ENCODE assay signal across 22 mouse cellular contexts in the genomic region with DNA sequence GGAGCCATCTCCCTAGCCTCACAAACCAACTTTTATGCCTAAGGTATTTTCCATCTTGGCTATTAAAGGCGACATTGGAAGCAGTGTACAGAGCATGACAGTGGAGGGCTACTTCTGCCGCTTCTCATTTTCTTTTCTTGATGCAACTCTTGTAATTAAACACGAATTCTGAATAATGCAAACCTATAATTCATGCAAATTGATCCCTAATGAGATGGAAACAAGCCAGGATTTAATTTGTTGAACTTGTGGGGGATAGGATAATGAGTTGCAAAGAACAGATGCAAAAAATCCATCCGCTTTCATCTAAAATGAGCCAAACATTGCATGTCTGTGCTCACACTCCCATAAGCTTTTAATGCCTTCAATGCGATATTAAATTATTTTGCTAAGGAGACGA.
DNase-seq lines count a peak whose midpoint lies in the region; ATAC-seq and TF ChIP-seq lines count a peak whose summit lies in the region.
"Had no signal": no experiment of that assay in that cellular context is flagged by ENCODE, and none has a peak within 500 bp of the region (broad histone marks: within the 10 kb centered on the region; RNA-seq: fewer than 3 reads in every experiment).

No protein-coding gene starts in this region.

- no peak overlapping the region for H3K9ac ChIP-seq in forebrain, embryonic 11.5 days (ENCODE audit: low read length)
- H3K9ac ChIP-seq in hindbrain, embryonic 16.5 days (ENCODE audit: low read depth, low read length): no peak overlapping the region
- H3K9ac ChIP-seq in lung, postnatal 0 days (replicated peaks; ENCODE audit: low read depth): no peak overlapping the region
- H3K9ac ChIP-seq: heart, embryonic 15.5 days; kidney, embryonic 15.5 days; limb, embryonic 12.5 days; liver, embryonic 14.5 days; lung, embryonic 15.5 days had no signal

- no peak for TF ChIP-seq CTCF in lung, postnatal 0 days (IDR thresholded peaks at IDR 0.05)

- H3K36me3 ChIP-seq in forebrain, embryonic 11.5 days (ENCODE audit: control insufficient read depth, insufficient read depth, low read length): no peaks in the 10 kb centered on the region
- H3K36me3 ChIP-seq in forebrain, embryonic 10.5 days (replicated peaks): no peaks in the 10 kb centered on the region
- no peaks in the 10 kb centered on the region for H3K36me3 ChIP-seq in hindbrain, embryonic 16.5 days (ENCODE audit: control insufficient read depth, insufficient read depth, low read length)
- no peaks in the 10 kb centered on the region for H3K36me3 ChIP-seq in lung, postnatal 0 days (ENCODE audit: insufficient read depth, low read length)
- H3K36me3 ChIP-seq: heart, embryonic 15.5 days; kidney, embryonic 15.5 days; limb, embryonic 12.5 days; lung, embryonic 15.5 days had no signal

- no peak overlapping the region for H3K4me3 ChIP-seq in forebrain, embryonic 11.5 days (ENCODE audit: low read depth, low read length)
- no peak overlapping the region for H3K4me3 ChIP-seq in forebrain, embryonic 10.5 days
- H3K4me3 ChIP-seq in hindbrain, embryonic 16.5 days (ENCODE audit: low read length): no peak overlapping the region
- no peak overlapping the region for H3K4me3 ChIP-seq in lung, postnatal 0 days (ENCODE audit: low read depth, low read length)
- H3K4me3 ChIP-seq: heart, embryonic 15.5 days; kidney, embryonic 15.5 days; limb, embryonic 12.5 days; lung, embryonic 15.5 days had no signal

- H3K4me2 ChIP-seq in forebrain, embryonic 11.5 days (ENCODE audit: low read depth, low read length, severe bottlenecking): no peak overlapping the region
- H3K4me2 ChIP-seq in hindbrain, embryonic 16.5 days (ENCODE audit: low read length): no peak overlapping the region
- H3K4me2 ChIP-seq in lung, postnatal 0 days (replicated peaks; ENCODE audit: low read depth, low read length): no peak overlapping the region
- H3K4me2 ChIP-seq: heart, embryonic 15.5 days; kidney, embryonic 15.5 days; limb, embryonic 12.5 days; lung, embryonic 15.5 days had no signal

- no peaks in the 10 kb centered on the region; the same call in 1 of the 2 replicates for H3K4me1 ChIP-seq in forebrain, embryonic 11.5 days (replicated peaks; ENCODE audit: control insufficient read depth, insufficient read depth, low read length)
- H3K4me1 ChIP-seq in forebrain, embryonic 10.5 days: peaks cover 8% of the 10 kb centered on the region
- H3K4me1 ChIP-seq in hindbrain, embryonic 16.5 days (ENCODE audit: control insufficient read depth, insufficient read depth, low read depth, low read length): no peaks in the 10 kb centered on the region
- no peaks in the 10 kb centered on the region for H3K4me1 ChIP-seq in lung, postnatal 0 days (ENCODE audit: insufficient read depth, low read depth, low read length)
- H3K4me1 ChIP-seq: heart, embryonic 15.5 days; kidney, embryonic 15.5 days; limb, embryonic 12.5 days; lung, embryonic 15.5 days had no signal

- WGBS in forebrain, embryonic 11.5 days: 75% methylated on average over 6 of the region's 6 CpGs
- 91% methylated on average over 6 of the region's 6 CpGs for WGBS in forebrain, embryonic 10.5 days
- WGBS in hindbrain, embryonic 16.5 days: 50% methylated on average over 6 of the region's 6 CpGs
- 75% methylated on average over 6 of the region's 6 CpGs for WGBS in lung, postnatal 0 days

- DNase-seq in forebrain, embryonic 11.5 days (ENCODE audit: low spot score): no peak
- DNase-seq in forebrain, embryonic 10.5 days (ENCODE audit: extremely low spot score, low spot score): no peak
- DNase-seq in retina, adult 2 months (ENCODE audit: low read depth, low spot score): peak; percentile 8
- DNase-seq in retina, embryonic 14.5 days (ENCODE audit: low spot score): no peak
- peak; percentile 95 for DNase-seq in retina, postnatal 1 day
- DNase-seq in heart, adult 18-20 months: no peak
- no peak for DNase-seq in lung, postnatal 0 days (ENCODE audit: low spot score)
- DNase-seq: adrenal gland, adult 8-10 months; cerebellum, adult 8-10 months; gastrocnemius, postnatal 10 days; heart, adult 11 months; heart, postnatal 4 days; right cerebral cortex, adult 18-20 months had no signal

- no peaks in the 10 kb centered on the region for H3K9me3 ChIP-seq in forebrain, embryonic 11.5 days (ENCODE audit: control insufficient read depth, low read length)
- H3K9me3 ChIP-seq in forebrain, embryonic 10.5 days: no peaks in the 10 kb centered on the region
- H3K9me3 ChIP-seq in hindbrain, embryonic 16.5 days (ENCODE audit: control insufficient read depth, low read length): no peaks in the 10 kb centered on the region
- no peaks in the 10 kb centered on the region for H3K9me3 ChIP-seq in lung, postnatal 0 days (ENCODE audit: low read length)
- H3K9me3 ChIP-seq: heart, embryonic 15.5 days; kidney, embryonic 15.5 days; limb, embryonic 12.5 days; lung, embryonic 15.5 days had no signal

- no peak for TF ChIP-seq EP300 in lung, postnatal 0 days (IDR thresholded peaks at IDR 0.05)

- ATAC-seq in forebrain, embryonic 11.5 days (replicated peaks; ENCODE audit: low FRiP score): peak; percentile 53; the same call in 1 of the 2 replicates
- ATAC-seq in hindbrain, embryonic 16.5 days: 0 out of 2 replicates have a peak, but pooled peaks have one; percentile 65
- no peak for ATAC-seq in lung, postnatal 0 days
- ATAC-seq: intestine, embryonic 16.5 days; Patski had no signal

- H3K27ac ChIP-seq in forebrain, embryonic 11.5 days (ENCODE audit: low read depth, low read length): no peak overlapping the region
- H3K27ac ChIP-seq in forebrain, embryonic 10.5 days: no peak overlapping the region
- no peak overlapping the region for H3K27ac ChIP-seq in hindbrain, embryonic 16.5 days (ENCODE audit: low read depth, low read length)
- no peak overlapping the region for H3K27ac ChIP-seq in lung, postnatal 0 days (ENCODE audit: low read length)
- H3K27ac ChIP-seq: heart, embryonic 15.5 days; kidney, embryonic 15.5 days; limb, embryonic 12.5 days; liver, embryonic 14.5 days; lung, embryonic 15.5 days; stomach, postnatal 0 days had no signal

- no peaks in the 10 kb centered on the region for H3K27me3 ChIP-seq in forebrain, embryonic 11.5 days (ENCODE audit: control insufficient read depth, insufficient read depth, low read length)
- no peaks in the 10 kb centered on the region for H3K27me3 ChIP-seq in forebrain, embryonic 10.5 days (ENCODE audit: poor library complexity, severe bottlenecking)
- no peaks in the 10 kb centered on the region for H3K27me3 ChIP-seq in hindbrain, embryonic 16.5 days (replicated peaks; ENCODE audit: control insufficient read depth, insufficient read depth, low read length)
- H3K27me3 ChIP-seq in lung, postnatal 0 days (replicated peaks; ENCODE audit: insufficient read depth, low read length): no peaks in the 10 kb centered on the region
- H3K27me3 ChIP-seq: heart, embryonic 15.5 days; kidney, embryonic 15.5 days; limb, embryonic 12.5 days; lung, embryonic 15.5 days; Patski had no signal

Comparison
In these comparisons a context has a peak if more than half of its experiments do, and no peak if none do; other contexts are left out.
1. DNase-seq: peak in retina, adult 2 months (single experiment) and retina, postnatal 1 day (single experiment); none in forebrain, embryonic 11.5 days (single experiment), forebrain, embryonic 10.5 days (single experiment), retina, embryonic 14.5 days (single experiment), heart, adult 18-20 months (0 of 2) and lung, postnatal 0 days (single experiment).